Mouse (Mus musculus) testis, postnatal 10 days (tissue): ENCODE data around the gene Olfr437.
"Not testable (repeated sequence)": the region's sequence is repeated elsewhere in the genome, so short reads cannot be mapped to it uniquely, and the experiment has no call there.

Experiments
- DNase-seq: peaks from one replicate; pipeline ENCODE4 v3.0.0; 2021; ENCODE audit warnings: low spot score

Olfr437 gene

GRCm38 (mm10) chr6:43162982-43163381 is at the start of gene Olfr437:
Gene Olfr437, plus strand, starts transcription at chr6:43163282.
- DNase-seq: no peak

GRCm38 (mm10) chr6:43146267-43146666 is 16.8 kb upstream of the Olfr437 start, which contains the start of gene Olfr237-ps1:
Gene Olfr237-ps1, plus strand, starts transcription at chr6:43146567.
- not testable (repeated sequence) for DNase-seq

GRCm38 (mm10) chr6:43159502-43159901 is 3.6 kb upstream of the Olfr437 start:
- DNase-seq: no peak

GRCm38 (mm10) chr6:43167246-43167645 is 4.2 kb downstream of the Olfr437 start:
- no peak for DNase-seq

- DNase-seq: no peak
These were observed 8.8 kb downstream of the Olfr437 start, which contains the start of gene Olfr13 for GRCm38 (mm10) chr6:43171840-43172239. Gene Olfr13, plus strand, starts transcription at chr6:43172140.

GRCm38 (mm10) chr6:43178129-43178528 is 15.0 kb downstream of the Olfr437 start:
- no peak for DNase-seq

GRCm38 (mm10) chr6:43178584-43179501 is 15.8 kb downstream of the Olfr437 start:
- DNase-seq: no peak

- DNase-seq: no peak
These were observed 27.9 kb downstream of the Olfr437 start for GRCm38 (mm10) chr6:43190986-43191385.

GRCm38 (mm10) chr6:43196781-43197180 is 33.7 kb downstream of the Olfr437 start, which contains the start of gene Olfr435:
Gene Olfr435, plus strand, starts transcription at chr6:43197146.
- no peak for DNase-seq

GRCm38 (mm10) chr6:43198094-43198493 is 35.0 kb downstream of the Olfr437 start:
- no peak for DNase-seq

- DNase-seq: no peak
These were observed 39.7 kb downstream of the Olfr437 start for GRCm38 (mm10) chr6:43202786-43203185.

- DNase-seq: no peak
These were observed 42.3 kb downstream of the Olfr437 start for GRCm38 (mm10) chr6:43205355-43205754.

- not testable (repeated sequence) for DNase-seq
These were observed 49.8 kb downstream of the Olfr437 start, which contains the start of gene Olfr434 for GRCm38 (mm10) chr6:43212873-43213272. Gene Olfr434, plus strand, starts transcription at chr6:43213021.
